Mouse (Mus musculus) kidney, embryonic 15.5 days (tissue): ENCODE measurements around the gene Gmip. TPM values are rescaled to one million over a fixed set of nuclear protein-coding genes. Genes with fewer than 3 reads are reported as not detected.

ENCODE experiments used
- ATAC-seq: fragments of 200-750 bp; cut with Nextera tagmentation; replicated peaks from 2 replicates; pipeline ENCODE4 v1.8.0; 2017; ENCODE audit warnings: moderate TSS enrichment; ENCODE audit not compliant: low FRiP score
- H3K27ac ChIP-seq: fragments of 300-500 bp; sonication (generic); 2 replicates; pipeline ENCODE4 v1.5.1; 2015; ENCODE audit warnings: mild to moderate bottlenecking, inconsistent platforms
- H3K27me3 ChIP-seq: fragments of 300-500 bp; sonication (generic); 2 replicates; pipeline ENCODE4 v1.6.1; 2015; ENCODE audit warnings: inconsistent platforms
- H3K36me3 ChIP-seq: fragments of 300-500 bp; sonication (generic); 2 replicates; pipeline ENCODE4 v1.6.1; 2015; ENCODE audit warnings: inconsistent platforms
- H3K4me1 ChIP-seq: fragments of 300-500 bp; sonication (generic); 2 replicates; pipeline ENCODE4 v1.6.1; 2015; ENCODE audit warnings: inconsistent platforms
- H3K4me2 ChIP-seq: fragments of 300-500 bp; sonication (generic); 2 replicates; pipeline ENCODE4 v1.6.1; 2015; ENCODE audit warnings: moderate library complexity, mild to moderate bottlenecking, inconsistent platforms
- H3K4me3 ChIP-seq: fragments of 300-500 bp; sonication (generic); replicated peaks from 2 replicates; pipeline ENCODE4 v1.5.1; 2015; ENCODE audit warnings: mild to moderate bottlenecking, inconsistent platforms
- H3K9ac ChIP-seq: fragments of 300-500 bp; sonication (generic); 2 replicates; pipeline ENCODE4 v1.6.1; 2015; ENCODE audit warnings: mild to moderate bottlenecking, inconsistent platforms
- H3K9me3 ChIP-seq: fragments of 300-500 bp; sonication (generic); replicated peaks from 2 replicates; pipeline ENCODE4 v1.6.1; 2016; ENCODE audit warnings: inconsistent platforms
- WGBS: fragments of 180-500 bp; shearing (Covaris S2); methylation state at CpG from one replicate; pipeline ENCODE4 v1.1.7; 2015; ENCODE audit warnings: mixed read lengths; 5-methylcytosine and 5-hydroxymethylcytosine counted together
- polyA plus RNA-seq: library from polyadenylated mRNA; unstranded; fragments of >200 nt; fragmentation: Nextera tagmentation; extraction: Ambion mirVana; gene quantifications from 2 replicates; pipeline ENCODE4 v1.2.1, GENCODE M21; 2015

Gene Gmip
- polyA plus RNA-seq, 1 experiment from 2014 or later: 10.1 TPM

DNA sequence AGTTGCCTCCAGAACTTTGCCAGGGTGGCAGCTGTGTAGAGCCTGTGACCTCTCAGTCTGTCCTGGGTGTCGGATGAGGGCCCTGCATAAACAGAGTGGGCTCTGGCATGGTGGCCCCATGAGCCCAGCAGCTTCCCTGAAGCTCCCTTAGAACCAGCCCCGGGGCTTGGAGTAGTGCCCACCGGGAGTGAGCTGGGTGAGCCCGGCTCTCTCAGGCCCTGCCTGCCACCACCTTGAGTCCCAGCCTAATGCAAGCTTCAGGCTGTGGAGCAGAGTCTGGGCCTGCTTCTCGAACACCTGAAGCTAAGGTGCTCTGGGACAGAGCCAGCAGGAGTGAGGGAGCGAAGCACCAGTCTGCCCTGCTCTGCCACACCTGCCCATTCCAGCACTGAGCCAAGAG lies 62.4 kb downstream of the Gmip start:
- WGBS: 83% methylated on average over 6 of the region's 6 CpGs
- Histone ChIP-seq H3K27ac (no peak overlapping the region), H3K9ac (no peak overlapping the region), H3K27me3 (peaks cover 4% of the 10 kb centered on the region; the same call in 1 of the 2 replicates), H3K9me3 (no peaks in the 10 kb centered on the region), H3K4me1 (0 out of 2 replicates have a peak, but pooled peaks cover 5% of the 10 kb centered on the region), H3K4me2 (no peak overlapping the region), H3K36me3 (no peaks in the 10 kb centered on the region), H3K4me3 (no peak overlapping the region)
- no peak for ATAC-seq

Other genes starting within 250 kb of the Gmip start
- gene Zfp868, start 183.1 kb upstream of the Gmip start, polyA plus RNA-seq: 24.4 and 25.5 TPM in 2 replicates
- 2.3 and 2.5 TPM in 2 replicates for gene Zfp964, start 154.2 kb upstream of the Gmip start, polyA plus RNA-seq
- 28.7 and 30.9 TPM in 2 replicates for gene Zfp869, start 98.0 kb upstream of the Gmip start, polyA plus RNA-seq
- 5.7 and 5.8 TPM in 2 replicates for gene Zfp963, start 58.7 kb upstream of the Gmip start, polyA plus RNA-seq
- 1.8 TPM in 1 of 2 replicates, not detected in the other for gene Gm20422, start 33.8 kb upstream of the Gmip start, polyA plus RNA-seq
- 47.9 and 54.3 TPM in 2 replicates for gene Atp13a1, start 17.5 kb upstream of the Gmip start, polyA plus RNA-seq
- gene Zfp866, start 17.5 kb upstream of the Gmip start, polyA plus RNA-seq: 29.8 and 30.1 TPM in 2 replicates
- gene Lpar2, start 13.8 kb downstream of the Gmip start, polyA plus RNA-seq: 0.62 and 0.84 TPM in 2 replicates
- gene Pbx4, start 23.8 kb downstream of the Gmip start, polyA plus RNA-seq: 8.3 and 8.9 TPM in 2 replicates
- gene Cilp2, start 79.0 kb downstream of the Gmip start, polyA plus RNA-seq: 0.88 and 0.98 TPM in 2 replicates
- 3.4 and 4.6 TPM in 2 replicates for gene Tssk6, start 93.5 kb downstream of the Gmip start, polyA plus RNA-seq
- 205 and 210 TPM in 2 replicates for gene Ndufa13, start 93.9 kb downstream of the Gmip start, polyA plus RNA-seq
- gene Yjefn3, start 94.0 kb downstream of the Gmip start, polyA plus RNA-seq: 4.5 and 5.2 TPM in 2 replicates
- 40.0 and 42.2 TPM in 2 replicates for gene Gatad2a, start 187.7 kb downstream of the Gmip start, polyA plus RNA-seq
- 51.7 and 55.7 TPM in 2 replicates for gene Mau2, start 234.1 kb downstream of the Gmip start, polyA plus RNA-seq
- 44.1 and 48.7 TPM in 2 replicates for gene Sugp1, start 234.1 kb downstream of the Gmip start, polyA plus RNA-seq